Mouse (Mus musculus): ENCODE measurements at regions not wholly inside any gene's neighbourhood (a gene's known extent, or its start where the extent isn't known, plus 50 kb on each side); places are given as distances from the start of the nearest gene placed in this dataset.

GRCm38 (mm10) chr4:124149037-124149436 lies 231.2 kb upstream of the 4930535I16Rik start:
- TF ChIP-seq CTCF (IDR thresholded peaks at IDR 0.05) = no peak
- no peak for TF ChIP-seq EP300 (IDR thresholded peaks at IDR 0.05)

Data from lung, postnatal 0 days (tissue).